Mouse (Mus musculus) thymus, adult 2 months (tissue): Measurements from ENCODE around the gene Tnip3.

ENCODE experiments used
- CTCF ChIP-seq: fragments of 200-500 bp; IDR thresholded peaks from 2 replicates; pipeline ENCODE4 v1.5.1; 2012; ENCODE audit warnings: mild to moderate bottlenecking, control low read depth, low read length, moderate library complexity, borderline replicate concordance; ENCODE audit not compliant: control insufficient read depth, poor library complexity, insufficient read depth; ENCODE audit errors: extremely low read depth
- POLR2A ChIP-seq: fragments of 200-500 bp; IDR thresholded peaks from 2 replicates; pipeline ENCODE4 v1.6.1; 2012; ENCODE audit warnings: mild to moderate bottlenecking, low read length, control low read depth, moderate library complexity; ENCODE audit not compliant: control insufficient read depth, poor library complexity, insufficient read depth; ENCODE audit errors: extremely low read depth

- TF ChIP-seq CTCF (no peak), POLR2A (no peak)
These were observed 26.3 kb upstream of the Tnip3 start for GRCm38 (mm10) chr6:65498786-65499185.
